Mouse (Mus musculus): ENCODE measurements at regions not wholly inside any gene's neighbourhood (a gene's known extent, or its start where the extent isn't known, plus 50 kb on each side); places are given as distances from the start of the nearest gene placed in this dataset.

- DNase-seq (ENCODE audit: low spot score) = no peak
Measured at GRCm38 (mm10) chr15:25305801-25306200, 107.8 kb downstream of the Basp1 start.

- DNase-seq (ENCODE audit: low spot score) = no peak
Measured at GRCm38 (mm10) chr15:25303379-25303778, 110.2 kb downstream of the Basp1 start.

GRCm38 (mm10) chr15:25302671-25303294 lies 110.8 kb downstream of the Basp1 start:
- DNase-seq (ENCODE audit: low spot score) = no peak

- DNase-seq (ENCODE audit: low spot score) = peak; percentile 11
Measured at GRCm38 (mm10) chr15:25301810-25302209, 111.8 kb downstream of the Basp1 start.

- DNase-seq (ENCODE audit: low spot score) = no peak
Measured at GRCm38 (mm10) chr15:25297278-25297677, 116.3 kb downstream of the Basp1 start.

- no peak for DNase-seq (ENCODE audit: low spot score)
Measured at GRCm38 (mm10) chr15:25296714-25297113, 116.8 kb downstream of the Basp1 start.

GRCm38 (mm10) chr15:25295753-25296152 lies 117.8 kb downstream of the Basp1 start:
- DNase-seq (ENCODE audit: low spot score) = no peak

GRCm38 (mm10) chr15:25291231-25291691 lies 122.3 kb downstream of the Basp1 start:
- no peak for DNase-seq (ENCODE audit: low spot score)

- DNase-seq (ENCODE audit: low spot score) = no peak
Measured at GRCm38 (mm10) chr15:25287850-25288249, 125.7 kb downstream of the Basp1 start.

- DNase-seq (ENCODE audit: low spot score) = no peak
Measured at GRCm38 (mm10) chr15:25284354-25285199, 129.0 kb downstream of the Basp1 start.

- no peak for DNase-seq (ENCODE audit: low spot score)
Measured at GRCm38 (mm10) chr15:25283713-25284112, 129.9 kb downstream of the Basp1 start.

GRCm38 (mm10) chr15:25282346-25282745 lies 131.2 kb downstream of the Basp1 start:
- DNase-seq (ENCODE audit: low spot score) = no peak

- no peak for DNase-seq (ENCODE audit: low spot score)
Measured at GRCm38 (mm10) chr15:25281942-25282341, 131.6 kb downstream of the Basp1 start.

GRCm38 (mm10) chr15:25278317-25279156 lies 135.0 kb downstream of the Basp1 start:
- DNase-seq (ENCODE audit: low spot score) = no peak

GRCm38 (mm10) chr15:25276227-25276626 lies 137.3 kb downstream of the Basp1 start:
- DNase-seq (ENCODE audit: low spot score) = no peak

GRCm38 (mm10) chr15:25271886-25272285 lies 141.7 kb downstream of the Basp1 start:
- DNase-seq (ENCODE audit: low spot score) = no peak

- no peak for DNase-seq (ENCODE audit: low spot score)
Measured at GRCm38 (mm10) chr15:25270349-25270748, 143.2 kb downstream of the Basp1 start.

- peak; percentile 11 for DNase-seq (ENCODE audit: low spot score)
Measured at GRCm38 (mm10) chr15:25269345-25269996, 144.1 kb downstream of the Basp1 start.

- no peak for DNase-seq (ENCODE audit: low spot score)
Measured at GRCm38 (mm10) chr15:25268436-25268835, 145.1 kb downstream of the Basp1 start.

- no peak for DNase-seq (ENCODE audit: low spot score)
Measured at GRCm38 (mm10) chr15:25267509-25267908, 146.1 kb downstream of the Basp1 start.

GRCm38 (mm10) chr15:25252648-25253567 lies 160.7 kb downstream of the Basp1 start:
- no peak for DNase-seq (ENCODE audit: low spot score)
